Mouse (Mus musculus) left cerebral cortex, postnatal 4 days (tissue): ENCODE measurements around the gene G3bp2. TPM values are rescaled to one million over a fixed set of nuclear protein-coding genes. Genes with fewer than 3 reads are reported as not detected.
A peak's percentile ranks its signal among the peaks of the same experiment; 100 is the strongest.

Source experiments
- DNase-seq: peaks from one replicate; pipeline ENCODE4 v3.0.0-alpha.2; 2022
- intact Hi-C: fragments of 180-260 bp; cut with DNase I; formaldehyde crosslinking; loops from one replicate; pipeline ENCODE4 v1.15.1; 2025
- total RNA-seq, 2 experiments: library from RNA; stranded (reverse); gene quantifications; 2 replicates each; pipeline ENCODE4 v1.2.3; 2021

G3bp2 gene
- total RNA-seq, 2 experiments from 2014 or later, result 201 to 203 TPM

DNA sequence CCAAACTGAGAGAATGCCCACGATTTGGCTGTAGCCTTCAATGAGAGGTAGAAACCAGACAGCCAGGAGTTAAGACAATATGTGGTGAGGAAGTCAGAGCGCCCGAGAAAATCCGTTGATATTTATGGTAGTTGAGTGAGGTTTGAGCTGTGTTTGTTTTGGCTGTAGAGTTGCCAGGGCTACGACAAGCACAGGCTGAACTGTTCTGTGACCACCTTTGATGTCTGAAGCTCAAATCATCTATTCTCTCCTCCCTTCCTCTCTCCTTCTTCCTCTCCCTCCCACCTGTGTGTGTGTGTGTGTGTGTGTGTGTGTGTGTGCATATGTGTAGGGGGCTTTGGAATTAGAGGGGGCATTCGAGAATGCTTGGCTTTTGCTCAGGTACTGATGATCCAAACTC, 19.5 kb upstream of the G3bp2 start:
- DNase-seq, result no peak
- intact Hi-C loops, result no loop called here

DNA sequence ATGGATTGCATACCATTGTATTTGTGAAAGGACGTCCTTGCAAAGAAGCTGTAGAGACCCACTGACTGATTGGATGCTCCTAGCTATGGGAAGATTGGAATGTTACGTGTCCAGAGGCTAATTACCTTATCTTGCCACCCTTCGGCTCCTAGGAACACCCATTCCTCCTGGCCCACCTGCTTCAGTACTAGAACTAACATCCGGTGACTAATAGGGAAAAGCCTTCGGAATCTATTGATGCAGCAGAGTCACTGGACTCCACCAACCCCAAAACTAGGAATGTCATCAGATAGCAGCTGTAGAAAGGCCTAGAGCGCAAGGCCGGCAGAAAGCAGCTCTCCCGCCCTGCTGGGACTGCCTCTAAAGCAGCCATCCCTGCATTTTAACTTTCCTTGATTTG, 18.1 kb upstream of the G3bp2 start:
- intact Hi-C loops, result no loop called here
- DNase-seq, result no peak

DNA sequence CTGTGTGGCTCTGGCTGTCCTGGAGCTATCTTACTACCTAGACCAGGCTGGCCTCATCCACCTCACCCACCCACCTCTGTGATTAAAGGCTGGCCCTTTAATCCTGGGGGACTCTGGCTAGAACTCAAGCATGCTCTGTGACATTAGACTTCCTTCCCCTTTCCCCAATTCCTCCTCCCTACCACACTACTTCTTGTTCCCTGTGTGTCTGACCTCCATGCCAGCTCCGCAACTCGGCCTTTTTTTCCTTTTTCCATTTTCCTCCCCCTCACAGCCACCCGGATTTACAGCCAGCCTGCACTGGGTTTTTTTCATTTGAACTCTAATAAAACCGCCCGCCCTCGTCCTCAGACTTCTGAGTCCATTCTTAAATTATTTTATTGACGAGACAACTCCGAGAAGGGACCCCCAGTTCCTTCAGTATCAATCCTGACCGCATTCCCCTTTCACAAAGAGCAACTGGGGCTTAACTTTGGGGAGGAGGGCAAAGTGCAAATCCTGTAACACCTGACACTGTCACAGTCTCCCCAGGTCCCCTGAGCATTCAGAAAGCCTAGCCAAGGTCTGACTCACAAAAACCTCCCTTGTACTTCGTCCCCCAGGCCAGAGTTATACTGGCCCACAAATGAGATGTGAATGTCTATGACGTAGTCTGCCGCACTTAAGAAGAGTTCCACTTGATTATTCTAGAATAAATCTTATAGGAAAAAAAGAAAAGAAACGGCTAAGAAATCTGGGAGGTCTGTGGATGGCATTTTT, 15.0 kb upstream of the G3bp2 start:
- intact Hi-C loops, result no loop called here
- DNase-seq, result no peak

DNA sequence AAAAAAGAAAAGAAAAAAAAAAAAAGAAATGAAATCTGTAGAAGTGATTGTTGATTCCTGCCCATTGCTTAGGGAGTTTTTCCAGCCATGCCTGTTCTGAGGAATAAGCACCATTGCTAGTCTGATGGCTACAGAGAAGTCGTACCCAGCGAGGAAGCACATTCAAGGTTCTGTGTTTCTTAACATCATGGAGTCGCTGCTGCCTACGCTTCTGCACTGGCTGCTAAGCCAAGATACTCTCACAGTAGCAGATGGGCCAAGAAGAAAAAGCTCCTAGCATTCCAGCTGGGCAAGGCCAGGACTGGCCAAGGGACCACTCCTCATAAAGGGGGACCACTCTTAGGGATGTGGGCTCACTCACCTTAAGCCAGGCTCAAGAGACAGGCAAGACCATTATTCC, 14.3 kb upstream of the G3bp2 start:
- intact Hi-C loops, result no loop called here
- DNase-seq, result no peak

DNA sequence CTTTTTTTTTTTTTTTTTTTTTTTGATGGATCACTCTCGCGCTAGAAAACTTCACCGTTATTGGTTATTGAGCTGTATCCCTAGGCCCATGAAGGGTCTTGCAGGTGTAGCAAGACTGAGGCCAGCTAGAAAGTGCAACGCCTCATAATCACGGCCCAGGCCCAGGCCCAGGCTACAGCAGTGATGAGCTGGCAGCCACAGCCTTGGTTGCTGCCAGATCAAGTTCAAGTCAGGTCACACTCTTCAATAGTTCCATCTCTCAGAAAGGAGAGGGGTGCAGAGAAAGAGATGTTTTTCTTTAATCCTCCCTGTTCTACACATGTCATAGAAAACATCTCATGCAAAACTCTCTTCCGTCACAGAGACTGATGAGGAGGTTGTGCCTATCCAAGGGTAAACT, 13.3 kb upstream of the G3bp2 start:
- no peak for DNase-seq
- intact Hi-C loops, result no loop called here

DNA sequence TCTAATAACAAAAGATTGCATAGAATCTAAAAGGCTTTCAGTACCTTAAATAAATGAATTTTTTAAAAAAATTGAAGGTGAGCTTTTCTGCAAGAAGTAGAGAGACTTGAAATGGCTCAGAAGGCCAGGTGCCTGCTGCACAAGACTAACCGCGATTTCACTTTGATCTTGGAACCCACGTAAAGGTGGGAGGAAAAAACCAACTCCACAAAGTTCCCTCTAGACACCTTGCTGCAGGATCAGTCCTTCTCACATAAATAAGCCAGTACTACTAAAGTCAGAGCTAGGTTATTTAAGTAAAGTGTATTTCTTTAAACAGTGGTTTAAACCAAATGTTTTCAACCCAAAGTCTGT, 10.5 kb upstream of the G3bp2 start:
- no peak for DNase-seq
- intact Hi-C loops, result no loop called here

DNA sequence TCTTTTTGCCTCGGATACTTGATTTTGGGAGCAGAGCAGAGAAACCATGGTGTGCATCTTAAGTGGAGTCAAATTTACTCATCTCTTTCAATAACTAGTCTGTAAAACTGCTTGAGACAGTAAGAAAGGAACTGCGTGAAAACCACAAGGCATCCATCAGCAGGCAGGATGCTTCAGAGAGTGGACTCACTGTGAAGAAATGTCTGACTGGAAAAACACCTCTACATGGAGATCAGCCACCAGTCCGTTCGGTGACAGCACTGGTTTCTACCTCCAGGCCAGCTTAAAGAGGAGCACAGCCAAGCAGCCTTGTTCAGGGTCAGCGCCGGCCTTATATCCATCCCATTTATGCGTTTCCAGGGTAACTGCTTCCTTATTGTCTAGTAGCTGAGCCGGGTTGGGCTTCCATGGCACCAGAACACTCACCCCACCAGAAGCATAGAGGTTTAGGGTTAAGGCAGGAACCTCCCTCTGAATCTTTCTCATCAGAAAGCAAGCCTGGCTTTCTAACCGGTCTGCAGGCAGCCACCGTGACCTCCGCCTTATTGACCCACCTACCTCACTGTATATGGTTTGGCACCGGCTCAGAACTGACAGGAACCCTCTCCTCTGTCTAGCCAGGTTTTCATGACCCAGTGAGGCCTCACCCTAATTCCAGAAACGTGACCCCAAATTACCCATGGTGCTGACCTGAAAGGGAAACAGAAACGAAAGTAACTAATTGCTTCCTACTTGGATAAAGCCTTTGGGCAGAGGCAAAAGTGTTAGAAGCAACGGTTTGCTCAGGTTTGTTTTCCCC, 9.9 kb upstream of the G3bp2 start:
- intact Hi-C loops, result no loop called here
- no peak for DNase-seq

DNA sequence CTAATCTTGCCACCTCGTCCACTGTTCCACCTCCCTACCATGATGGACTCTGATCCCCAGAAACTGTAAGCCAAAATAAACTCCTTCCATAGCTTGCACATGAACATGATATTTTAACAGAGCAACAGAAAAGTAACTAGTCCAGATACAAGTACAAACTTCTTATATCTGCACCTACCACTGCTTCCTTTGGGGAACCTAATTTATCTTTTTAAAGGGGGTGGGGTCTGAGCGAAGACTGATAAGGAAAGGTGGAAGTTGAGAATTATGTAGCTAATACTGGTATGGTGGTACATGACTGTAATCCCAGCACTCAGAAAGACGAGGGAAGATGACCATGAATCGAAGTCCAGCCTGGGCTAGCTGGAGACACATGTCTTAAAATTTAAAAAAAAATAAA, 4.0 kb upstream of the G3bp2 start:
- DNase-seq, result no peak
- intact Hi-C loops, result no loop called here

DNA sequence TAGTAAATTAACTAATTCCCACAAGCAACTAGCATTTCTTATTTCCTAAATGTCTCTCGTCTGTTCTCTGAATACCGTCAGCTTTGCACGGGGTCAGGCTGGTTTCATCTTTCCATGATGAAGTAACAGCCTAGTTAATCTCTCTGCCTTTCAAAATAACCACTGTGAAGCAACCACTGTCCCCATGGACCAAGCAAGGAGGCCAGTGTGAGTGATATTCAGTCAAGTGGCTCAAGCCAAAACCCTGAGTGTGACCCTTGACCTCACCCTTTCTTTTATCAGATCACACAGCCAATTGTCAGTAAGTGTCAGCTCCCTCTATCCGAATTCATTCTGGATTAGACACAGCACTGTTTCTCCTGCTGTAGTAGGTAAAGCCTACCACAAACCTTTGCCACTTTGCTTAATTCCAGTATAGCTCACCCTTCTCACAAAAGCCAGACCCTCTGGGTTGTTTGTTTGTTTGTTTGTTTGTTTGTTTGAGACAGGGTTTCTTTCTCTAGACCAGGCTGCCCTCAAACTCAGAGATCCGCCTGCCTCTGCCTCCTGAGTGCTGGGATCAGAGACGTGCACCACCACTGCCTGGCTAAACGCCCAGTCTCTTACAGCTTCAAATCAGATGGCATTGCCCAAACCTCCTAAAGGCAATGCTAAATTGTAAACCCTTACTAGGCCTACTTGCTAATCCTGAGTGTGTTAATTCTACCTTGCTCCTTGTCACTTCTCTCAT, 2.5 kb upstream of the G3bp2 start:
- intact Hi-C loops, result no loop called here
- DNase-seq, result no peak

DNA sequence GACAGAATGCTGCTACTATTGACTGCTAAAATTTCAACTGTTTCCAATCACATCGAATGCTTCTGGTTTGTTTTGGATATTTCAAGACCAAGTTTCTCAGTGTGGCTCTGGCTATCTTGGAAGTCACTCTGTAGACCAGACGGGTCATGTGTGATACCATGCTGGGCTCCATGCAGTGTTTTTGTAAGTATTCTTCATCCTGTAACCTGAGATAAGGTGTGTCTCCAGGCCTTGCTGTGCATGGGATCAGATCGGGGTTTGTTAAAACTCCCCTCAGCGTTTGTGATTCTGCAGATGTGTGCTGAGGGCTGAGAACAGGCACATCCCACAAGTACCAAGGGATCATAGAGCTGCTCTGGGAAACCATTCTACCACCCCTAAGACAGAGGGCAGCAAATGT, 1.7 kb upstream of the G3bp2 start:
- DNase-seq, result no peak

DNA sequence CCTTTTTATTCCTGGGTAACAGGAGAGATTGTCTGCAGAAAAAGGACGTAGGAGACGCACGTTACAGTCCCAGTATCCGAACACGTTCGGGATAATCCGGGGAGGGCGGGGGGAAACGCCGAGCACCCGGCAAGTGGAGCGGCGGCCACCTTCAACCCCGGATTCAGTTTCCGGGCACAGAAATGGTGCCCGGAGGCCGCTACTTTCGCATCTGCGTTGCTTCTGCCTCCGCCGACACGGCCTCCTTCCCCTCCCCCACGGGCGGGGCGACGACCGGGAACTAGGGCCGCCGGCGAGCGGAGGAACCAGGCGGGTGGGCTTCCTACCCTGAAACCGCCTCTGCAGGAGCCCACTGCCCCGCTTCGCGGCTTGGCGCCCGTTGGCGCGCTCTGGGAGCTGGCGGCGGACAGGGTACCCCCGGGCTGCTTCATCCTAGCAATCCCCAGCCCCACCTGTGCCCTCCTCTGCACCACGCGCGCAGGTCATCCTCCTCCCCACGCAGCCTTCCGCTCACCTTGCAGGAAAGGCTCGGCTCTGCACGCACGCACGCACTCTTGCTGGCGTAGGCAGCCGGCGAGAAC, 608 bp downstream of the G3bp2 start:
- intact Hi-C loops, result loop anchor here (5.0 kb wide), 1 partner anchor 54 kb away; the partner anchor contains the start of gene Uso1
- DNase-seq, result peak; percentile 73

More for the DNA sequence above, 1.7 kb upstream of the G3bp2 start:
- intact Hi-C loops, result no loop called here

DNA sequence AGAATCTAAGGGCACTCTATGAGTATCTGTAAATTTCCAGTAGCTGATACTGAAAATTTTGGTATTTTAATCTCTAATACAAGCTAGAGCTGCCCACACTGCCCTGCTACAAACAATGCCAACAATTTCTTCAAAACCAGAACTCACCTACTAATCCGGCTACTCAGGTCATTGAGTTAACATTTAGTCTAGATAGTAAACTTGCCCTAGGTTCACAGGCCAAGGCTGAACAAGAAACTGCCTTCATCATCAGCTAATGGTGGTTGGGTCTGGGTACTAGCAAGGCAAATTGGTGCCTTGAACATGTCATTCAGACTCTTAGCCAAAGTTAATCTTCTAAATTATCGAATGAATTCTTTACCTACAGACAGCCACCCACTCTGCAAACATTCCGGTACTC, 2.2 kb downstream of the G3bp2 start:
- intact Hi-C loops, result loop anchor here (5.0 kb wide), 1 partner anchor 56 kb away; the partner anchor contains the start of gene Uso1
- no peak for DNase-seq

DNA sequence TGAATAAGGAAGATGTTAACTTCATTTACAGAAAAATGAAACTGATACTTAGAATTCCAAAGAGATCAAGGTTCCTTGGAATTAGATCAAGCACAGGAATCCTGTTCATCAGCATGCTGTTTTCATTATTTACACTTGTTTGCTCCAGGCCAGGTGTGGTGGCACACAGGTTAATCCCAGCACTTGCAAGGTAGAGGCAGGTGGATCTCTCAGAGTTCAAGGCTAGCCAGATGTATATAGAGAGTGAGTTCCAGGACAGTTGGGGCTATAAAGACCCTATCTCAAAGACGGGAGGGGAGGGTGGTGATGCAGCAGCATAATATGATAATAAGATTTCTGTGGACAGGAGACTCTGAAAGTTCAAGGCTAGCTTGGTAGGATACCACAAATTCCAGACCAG, 3.1 kb downstream of the G3bp2 start:
- intact Hi-C loops, result loop anchor here (5.0 kb wide), 1 partner anchor 57 kb away; the partner anchor contains the start of gene Uso1

DNA sequence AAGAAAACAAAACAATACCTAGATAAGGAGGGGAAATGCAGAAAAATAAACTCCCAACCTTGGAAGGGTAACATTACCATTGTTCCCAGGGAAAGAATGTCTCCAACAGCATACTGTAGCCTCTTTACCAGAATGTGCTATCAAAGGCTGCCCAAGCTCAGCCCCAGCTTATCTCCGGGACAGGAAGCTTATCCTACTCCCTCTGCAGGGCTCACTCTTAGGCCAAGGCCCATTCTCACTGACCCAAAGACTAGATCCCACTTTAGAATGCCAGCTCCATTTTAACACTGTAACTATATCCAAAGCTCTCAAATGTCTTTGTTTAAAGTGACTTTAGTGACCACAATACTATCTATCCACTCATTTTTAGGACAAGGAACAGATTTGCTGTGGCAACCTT, 4.2 kb downstream of the G3bp2 start:
- DNase-seq, result no peak
- intact Hi-C loops, result no loop called here

More for the DNA sequence above, 3.1 kb downstream of the G3bp2 start:
- DNase-seq, result no peak

DNA sequence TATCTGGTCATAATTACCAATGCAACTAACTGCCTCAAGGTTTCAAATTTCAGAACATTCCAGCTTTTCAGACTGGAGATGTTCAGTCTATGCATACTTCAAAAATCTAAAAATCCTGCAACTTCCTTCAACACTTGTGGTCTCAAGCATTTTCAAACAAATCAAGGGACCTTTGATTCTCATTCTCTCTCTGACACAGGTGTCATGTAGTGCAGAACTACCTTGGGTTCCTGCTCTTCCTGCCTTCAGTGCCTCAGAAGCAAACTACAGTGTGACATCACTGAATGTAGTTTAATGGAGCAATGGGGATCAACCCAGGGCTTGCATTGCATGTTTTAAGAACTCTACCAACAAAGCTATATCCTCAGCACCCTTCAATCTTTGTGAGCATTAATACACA, 4.8 kb downstream of the G3bp2 start:
- intact Hi-C loops, result no loop called here
- DNase-seq, result no peak

DNA sequence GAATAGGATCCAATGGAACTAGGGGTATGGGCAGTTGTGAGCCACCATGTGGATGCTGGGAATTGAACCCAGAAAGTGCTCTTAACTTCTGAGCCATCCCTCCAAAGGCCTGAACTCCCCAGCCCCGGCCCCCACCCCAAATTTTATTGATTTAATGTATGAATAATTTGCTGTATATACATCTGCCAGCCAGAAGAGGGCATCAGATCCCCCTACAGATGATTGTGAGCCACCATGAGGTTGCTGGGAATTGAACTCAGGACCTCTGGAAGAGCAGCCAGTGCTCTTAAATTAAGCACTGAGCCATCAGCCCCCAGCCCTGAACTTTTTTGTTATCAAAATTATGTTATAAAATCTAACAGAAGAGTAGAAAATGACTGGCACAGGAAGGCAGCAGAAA, 7.2 kb downstream of the G3bp2 start:
- intact Hi-C loops, result no loop called here

DNA sequence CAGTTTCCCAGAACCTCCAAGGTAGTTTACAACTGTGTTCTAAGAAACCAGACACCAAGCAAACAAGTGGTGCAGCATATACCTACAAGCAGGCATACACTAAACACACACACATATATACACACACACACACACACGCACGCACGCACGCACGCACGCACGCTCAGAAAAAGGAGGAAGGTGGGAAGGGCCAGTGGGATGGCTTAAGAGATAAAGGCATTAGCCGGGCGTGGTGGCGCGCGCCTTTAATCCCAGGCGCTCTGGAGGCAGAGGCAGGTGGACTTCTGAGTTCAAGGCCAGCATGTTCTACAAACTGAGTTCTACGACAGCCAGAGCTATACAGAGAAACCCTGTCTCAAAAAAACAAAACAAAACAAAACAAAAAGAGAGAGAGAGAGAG, 9.5 kb downstream of the G3bp2 start:
- DNase-seq, result no peak
- intact Hi-C loops, result no loop called here

More for the DNA sequence above, 7.2 kb downstream of the G3bp2 start:
- DNase-seq, result no peak

DNA sequence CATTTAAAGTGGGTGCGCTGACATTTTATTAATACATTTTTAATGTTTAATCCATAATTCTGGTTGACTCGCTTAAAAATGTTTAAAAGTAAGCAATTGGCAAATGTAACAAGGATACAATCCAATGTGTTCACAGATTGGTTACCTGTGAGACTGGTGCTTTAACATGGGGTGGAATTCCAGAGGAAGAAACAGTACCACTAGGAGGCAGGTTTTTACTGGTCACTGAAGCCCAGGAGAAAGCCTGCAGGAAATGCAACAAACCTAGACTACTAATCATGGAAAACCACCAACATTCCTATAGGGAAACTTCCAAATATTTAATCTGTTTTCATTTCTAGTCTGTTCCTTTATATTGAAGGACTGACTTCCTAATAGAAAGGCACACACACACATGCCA, 20.3 kb downstream of the G3bp2 start:
- intact Hi-C loops, result no loop called here
- DNase-seq, result no peak

DNA sequence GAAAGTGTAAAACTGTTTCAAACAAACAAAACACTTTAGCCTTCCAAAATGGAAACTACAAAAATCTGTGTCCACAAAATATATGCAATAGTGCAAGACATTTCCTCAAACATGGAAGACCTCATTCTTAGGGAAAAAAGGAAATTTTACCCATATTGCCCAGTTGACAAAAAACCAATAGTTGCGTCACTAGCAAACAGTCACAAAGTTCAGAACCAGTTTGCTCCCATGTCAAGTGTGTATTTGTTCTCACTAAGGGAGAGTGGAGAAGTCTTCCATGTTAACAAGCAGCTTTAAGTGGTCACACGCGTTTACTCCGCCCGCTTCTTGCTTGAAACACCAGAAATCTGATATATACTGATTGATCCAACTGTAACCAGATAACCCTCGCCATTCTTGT, 30.7 kb downstream of the G3bp2 start:
- intact Hi-C loops, result no loop called here
- no peak for DNase-seq

DNA sequence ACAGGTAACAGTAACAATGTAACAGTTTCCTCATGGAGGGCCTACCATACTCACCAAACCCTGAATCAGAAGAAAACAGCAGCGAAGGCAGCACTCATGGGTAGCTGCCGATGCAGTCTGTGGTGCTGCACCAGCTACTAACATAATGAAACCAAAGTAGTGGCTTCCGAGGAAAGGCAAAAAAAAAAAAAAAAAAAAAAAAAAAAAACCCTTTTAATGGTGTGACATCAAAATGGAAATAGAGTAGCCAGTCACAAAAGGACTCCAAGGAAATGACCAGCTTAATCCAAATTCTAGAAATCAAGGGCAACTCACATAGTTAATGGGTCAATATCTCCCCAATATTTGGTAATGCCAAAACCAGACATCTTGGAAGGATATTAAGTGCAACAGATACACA, 33.1 kb downstream of the G3bp2 start:
- no peak for DNase-seq
- intact Hi-C loops, result no loop called here

DNA sequence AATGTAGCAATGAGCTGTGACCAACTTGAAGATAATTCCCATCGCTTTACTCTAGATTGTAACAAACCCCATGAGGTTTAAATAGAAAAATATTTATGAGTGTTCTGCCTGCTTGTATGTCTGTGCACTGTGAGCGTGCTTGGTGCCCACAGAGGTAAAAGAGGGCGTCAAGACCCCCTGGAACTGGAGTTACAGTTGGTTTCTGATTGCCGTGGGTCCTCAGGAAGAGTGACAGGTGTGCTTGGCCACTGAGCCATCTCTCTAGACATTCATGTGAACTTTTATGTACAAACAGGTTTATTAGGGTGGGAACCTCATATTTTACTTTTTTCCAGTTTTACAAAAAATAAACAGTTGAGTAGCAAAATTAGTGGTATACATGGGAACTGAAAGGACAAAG, 39.7 kb downstream of the G3bp2 start, which contains the start of gene Cdkl2:
Cdkl2 (minus strand) TSS at position 101 of the 400 bp plus-strand sequence.
- DNase-seq, result no peak
- intact Hi-C loops, result no loop called here
